Mouse (Mus musculus): Measurements from ENCODE around the gene Fbxw13. TPM values are rescaled to one million over a fixed set of nuclear protein-coding genes. Genes with fewer than 3 reads are reported as not detected.
"Not testable (repeated sequence)": the region's sequence is repeated elsewhere in the genome, so short reads cannot be mapped to it uniquely, and the experiment has no call there.

The Fbxw13 gene
- 0.17 TPM in 1 of 2 replicates, not detected in the other for polyA plus RNA-seq (2015; fragmentation: Nextera tagmentation; extraction: Ambion mirVana)

GRCm38 (mm10) chr9:109195875-109196274, at the start of gene Fbxw13:
Gene Fbxw13, minus strand, starts transcription at chr9:109195975.
- H3K9me3 ChIP-seq (replicated peaks; ENCODE audit: control insufficient read depth, low read length); ATAC-seq (ENCODE audit: insufficient read depth, low FRiP score); H3K4me3 ChIP-seq (replicated peaks; ENCODE audit: low read length); H3K4me2 ChIP-seq (ENCODE audit: low read depth, low read length); H3K9ac ChIP-seq (ENCODE audit: low read length); H3K27ac ChIP-seq (ENCODE audit: low read length); H3K36me3 ChIP-seq (ENCODE audit: control insufficient read depth, insufficient read depth, low read length); H3K4me1 ChIP-seq (ENCODE audit: control insufficient read depth, insufficient read depth, low read length); H3K27me3 ChIP-seq (ENCODE audit: control insufficient read depth, insufficient read depth, low read length): not testable (repeated sequence)
- 75% methylated on average over 3 of the region's 3 CpGs for WGBS

- H3K4me2 ChIP-seq (ENCODE audit: low read depth, low read length), result no peak within 1 kb of the TSS
- ATAC-seq (ENCODE audit: insufficient read depth, low FRiP score), result no peak
- H3K4me1 ChIP-seq (ENCODE audit: control insufficient read depth, insufficient read depth, low read length), result no peaks in the 10 kb centered on the region
- H3K27ac ChIP-seq (ENCODE audit: low read length), result no peak within 1 kb of the TSS
- H3K9me3 ChIP-seq (replicated peaks; ENCODE audit: control insufficient read depth, low read length), result no peaks in the 10 kb centered on the region
- no peaks in the 10 kb centered on the region for H3K36me3 ChIP-seq (ENCODE audit: control insufficient read depth, insufficient read depth, low read length)
- no peak within 1 kb of the TSS for H3K9ac ChIP-seq (ENCODE audit: low read length)
- no peak within 1 kb of the TSS for H3K4me3 ChIP-seq (replicated peaks; ENCODE audit: low read length)
- H3K27me3 ChIP-seq (ENCODE audit: control insufficient read depth, insufficient read depth, low read length), result no peaks in the 10 kb centered on the region
- 74% methylated on average over 1 of the region's 1 CpGs for WGBS
These were observed 38.9 kb upstream of the Fbxw13 start, which contains the start of gene Fbxw20 for GRCm38 (mm10) chr9:109234654-109235053. Gene Fbxw20, minus strand, starts transcription at chr9:109234754.

GRCm38 (mm10) chr9:109218449-109218848, 22.7 kb upstream of the Fbxw13 start:
- no peak for ATAC-seq (ENCODE audit: insufficient read depth, low FRiP score)
- 69% methylated on average over 6 of the region's 6 CpGs for WGBS

GRCm38 (mm10) chr9:109201347-109201746, 5.6 kb upstream of the Fbxw13 start:
- H3K4me1 ChIP-seq (ENCODE audit: control insufficient read depth, insufficient read depth, low read length); H3K27ac ChIP-seq (ENCODE audit: low read length); H3K36me3 ChIP-seq (ENCODE audit: control insufficient read depth, insufficient read depth, low read length); H3K4me3 ChIP-seq (replicated peaks; ENCODE audit: low read length); ATAC-seq (ENCODE audit: insufficient read depth, low FRiP score); H3K27me3 ChIP-seq (ENCODE audit: control insufficient read depth, insufficient read depth, low read length); H3K4me2 ChIP-seq (ENCODE audit: low read depth, low read length); H3K9ac ChIP-seq (ENCODE audit: low read length); H3K9me3 ChIP-seq (replicated peaks; ENCODE audit: control insufficient read depth, low read length): not testable (repeated sequence)
- WGBS, result 45% methylated on average over 1 of the region's 1 CpGs

More at GRCm38 (mm10) chr9:109218449-109218848, 22.7 kb upstream of the Fbxw13 start:
- Histone ChIP-seq H3K4me1 (ENCODE audit: control insufficient read depth, insufficient read depth, low read length) (no peaks in the 10 kb centered on the region), H3K9ac (ENCODE audit: low read length) (no peak overlapping the region), H3K4me3 (replicated peaks; ENCODE audit: low read length) (no peak overlapping the region), H3K9me3 (replicated peaks; ENCODE audit: control insufficient read depth, low read length) (no peaks in the 10 kb centered on the region), H3K36me3 (ENCODE audit: control insufficient read depth, insufficient read depth, low read length) (no peaks in the 10 kb centered on the region), H3K27me3 (ENCODE audit: control insufficient read depth, insufficient read depth, low read length) (no peaks in the 10 kb centered on the region), H3K27ac (ENCODE audit: low read length) (no peak overlapping the region), H3K4me2 (ENCODE audit: low read depth, low read length) (no peak overlapping the region)

DNA sequence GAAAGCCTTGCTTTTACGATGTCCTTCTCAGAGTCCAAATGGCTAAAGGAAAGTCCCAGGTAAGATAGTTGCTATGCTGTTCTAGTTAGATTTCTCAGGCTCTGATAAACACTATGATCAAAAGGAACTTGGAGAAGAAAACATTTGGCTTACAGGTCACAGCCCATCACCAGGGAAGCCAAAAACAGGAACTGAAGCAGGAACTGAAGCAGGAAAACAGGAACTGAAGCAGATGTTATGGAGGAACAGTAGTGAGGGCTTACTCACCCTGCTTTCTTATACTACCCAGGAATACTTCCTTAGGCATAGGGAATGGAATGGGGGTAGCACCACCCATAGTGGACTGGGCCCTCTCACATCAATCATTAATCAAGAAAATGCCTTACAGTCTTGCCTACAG, 4.6 kb upstream of the Fbxw13 start:
- WGBS, result 89% methylated on average over 1 of the region's 1 CpGs
- no peak overlapping the region for H3K9ac ChIP-seq (ENCODE audit: low read length)
- ATAC-seq (ENCODE audit: insufficient read depth, low FRiP score), result no peak

DNA sequence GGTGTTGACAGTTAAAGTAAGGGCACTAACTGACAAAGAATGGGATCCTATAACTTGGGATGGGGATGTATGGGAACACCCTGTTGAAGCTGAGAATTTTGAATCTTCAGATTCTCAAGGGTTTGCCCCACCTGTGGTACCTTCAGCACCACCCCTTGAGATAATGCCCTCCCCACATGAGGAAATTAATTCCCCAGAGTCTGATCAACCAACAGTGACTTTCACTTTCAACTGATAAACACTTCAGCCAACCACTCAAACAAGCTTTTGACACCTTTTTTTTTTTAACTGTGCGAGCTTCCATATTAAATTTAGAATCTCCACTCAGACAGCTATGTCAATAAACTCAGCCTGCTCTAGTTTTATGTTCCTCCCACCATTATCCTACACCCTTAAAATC, 3.6 kb upstream of the Fbxw13 start:
- Histone ChIP-seq H3K27ac (ENCODE audit: low read length) (no peak overlapping the region), H3K4me3 (replicated peaks; ENCODE audit: low read length) (no peak overlapping the region), H3K27me3 (ENCODE audit: control insufficient read depth, insufficient read depth, low read length) (no peaks in the 10 kb centered on the region), H3K9ac (ENCODE audit: low read length) (no peak overlapping the region), H3K4me1 (ENCODE audit: control insufficient read depth, insufficient read depth, low read length) (no peaks in the 10 kb centered on the region), H3K9me3 (replicated peaks; ENCODE audit: control insufficient read depth, low read length) (no peaks in the 10 kb centered on the region), H3K36me3 (ENCODE audit: control insufficient read depth, insufficient read depth, low read length) (no peaks in the 10 kb centered on the region), H3K4me2 (ENCODE audit: low read depth, low read length) (no peak overlapping the region)
- 47% methylated on average over 1 of the region's 1 CpGs for WGBS
- no peak for ATAC-seq (ENCODE audit: insufficient read depth, low FRiP score)

More for the DNA sequence above, 4.6 kb upstream of the Fbxw13 start:
- H3K4me2 ChIP-seq (ENCODE audit: low read depth, low read length), result no peak overlapping the region
- H3K27me3 ChIP-seq (ENCODE audit: control insufficient read depth, insufficient read depth, low read length), result no peaks in the 10 kb centered on the region
- H3K4me1 ChIP-seq (ENCODE audit: control insufficient read depth, insufficient read depth, low read length), result no peaks in the 10 kb centered on the region
- no peaks in the 10 kb centered on the region for H3K36me3 ChIP-seq (ENCODE audit: control insufficient read depth, insufficient read depth, low read length)
- H3K9me3 ChIP-seq (replicated peaks; ENCODE audit: control insufficient read depth, low read length), result no peaks in the 10 kb centered on the region
- no peak overlapping the region for H3K4me3 ChIP-seq (replicated peaks; ENCODE audit: low read length)
- H3K27ac ChIP-seq (ENCODE audit: low read length), result no peak overlapping the region

DNA sequence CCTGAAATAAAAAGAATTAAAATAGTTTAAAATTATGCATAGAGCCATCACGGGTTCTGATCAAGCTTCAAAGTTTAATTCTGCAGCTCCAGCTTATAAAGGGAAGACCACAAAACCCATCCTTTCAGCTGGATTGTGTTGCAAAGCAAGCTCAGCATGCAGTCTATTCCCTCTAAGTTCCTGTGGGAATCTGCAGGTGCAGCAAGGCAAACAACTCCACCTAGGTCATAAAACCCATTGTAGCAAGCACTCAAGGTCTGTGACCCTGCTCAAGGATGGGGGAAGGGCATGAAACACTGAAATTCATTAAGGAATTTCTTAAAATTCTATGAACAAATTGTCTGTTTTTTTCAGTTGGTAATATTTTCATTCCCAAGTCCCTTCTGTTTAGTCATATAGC, 18.6 kb downstream of the Fbxw13 start:
- H3K4me1 ChIP-seq (ENCODE audit: control insufficient read depth, insufficient read depth, low read length), result no peaks in the 10 kb centered on the region
- no peak overlapping the region for H3K27ac ChIP-seq (ENCODE audit: low read length)
- no peak overlapping the region for H3K4me3 ChIP-seq (replicated peaks; ENCODE audit: low read length)
- no peaks in the 10 kb centered on the region for H3K27me3 ChIP-seq (ENCODE audit: control insufficient read depth, insufficient read depth, low read length)
- no peak overlapping the region for H3K9ac ChIP-seq (ENCODE audit: low read length)
- H3K4me2 ChIP-seq (ENCODE audit: low read depth, low read length), result no peak overlapping the region
- ATAC-seq (ENCODE audit: insufficient read depth, low FRiP score), result no peak
- H3K9me3 ChIP-seq (replicated peaks; ENCODE audit: control insufficient read depth, low read length), result no peaks in the 10 kb centered on the region
- WGBS, result 77% methylated on average over 1 of the region's 1 CpGs
- H3K36me3 ChIP-seq (ENCODE audit: control insufficient read depth, insufficient read depth, low read length), result no peaks in the 10 kb centered on the region

DNA sequence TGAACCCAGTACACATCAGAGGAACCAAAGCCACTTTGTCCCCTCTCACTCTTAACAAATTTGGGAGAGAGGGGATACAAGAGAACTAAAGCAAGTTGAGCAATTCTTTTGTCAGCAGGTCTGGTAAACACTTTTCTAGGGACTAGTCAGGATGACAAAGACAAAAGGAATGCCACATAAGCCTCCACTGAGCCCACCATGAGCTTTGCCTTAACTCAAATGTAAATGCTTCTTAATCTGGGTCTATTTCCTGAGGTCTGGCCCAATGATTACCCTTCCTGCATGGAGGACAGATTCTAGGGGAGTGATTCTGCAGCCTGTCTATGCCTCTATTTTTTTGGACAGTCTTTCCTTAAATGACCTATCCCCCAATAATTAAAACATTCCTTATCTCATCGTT, 19.5 kb downstream of the Fbxw13 start:
- Histone ChIP-seq H3K4me2 (ENCODE audit: low read depth, low read length) (no peak overlapping the region), H3K4me1 (ENCODE audit: control insufficient read depth, insufficient read depth, low read length) (no peaks in the 10 kb centered on the region), H3K36me3 (ENCODE audit: control insufficient read depth, insufficient read depth, low read length) (no peaks in the 10 kb centered on the region), H3K27me3 (ENCODE audit: control insufficient read depth, insufficient read depth, low read length) (no peaks in the 10 kb centered on the region), H3K4me3 (replicated peaks; ENCODE audit: low read length) (no peak overlapping the region), H3K9ac (ENCODE audit: low read length) (no peak overlapping the region), H3K27ac (ENCODE audit: low read length) (no peak overlapping the region), H3K9me3 (replicated peaks; ENCODE audit: control insufficient read depth, low read length) (no peaks in the 10 kb centered on the region)
- WGBS, result 76% methylated on average over 1 of the region's 1 CpGs
- ATAC-seq (ENCODE audit: insufficient read depth, low FRiP score), result no peak

GRCm38 (mm10) chr9:109167316-109167715, 28.5 kb downstream of the Fbxw13 start:
- Histone ChIP-seq H3K4me1 (ENCODE audit: control insufficient read depth, insufficient read depth, low read length) (no peaks in the 10 kb centered on the region), H3K27me3 (ENCODE audit: control insufficient read depth, insufficient read depth, low read length) (no peaks in the 10 kb centered on the region), H3K36me3 (ENCODE audit: control insufficient read depth, insufficient read depth, low read length) (no peaks in the 10 kb centered on the region), H3K9me3 (replicated peaks; ENCODE audit: control insufficient read depth, low read length) (0 out of 2 replicates have a peak, but pooled peaks cover 4% of the 10 kb centered on the region), H3K9ac (ENCODE audit: low read length) (no peak overlapping the region), H3K27ac (ENCODE audit: low read length) (no peak overlapping the region), H3K4me3 (replicated peaks; ENCODE audit: low read length) (no peak overlapping the region), H3K4me2 (ENCODE audit: low read depth, low read length) (no peak overlapping the region)
- ATAC-seq (ENCODE audit: insufficient read depth, low FRiP score), result no peak

DNA sequence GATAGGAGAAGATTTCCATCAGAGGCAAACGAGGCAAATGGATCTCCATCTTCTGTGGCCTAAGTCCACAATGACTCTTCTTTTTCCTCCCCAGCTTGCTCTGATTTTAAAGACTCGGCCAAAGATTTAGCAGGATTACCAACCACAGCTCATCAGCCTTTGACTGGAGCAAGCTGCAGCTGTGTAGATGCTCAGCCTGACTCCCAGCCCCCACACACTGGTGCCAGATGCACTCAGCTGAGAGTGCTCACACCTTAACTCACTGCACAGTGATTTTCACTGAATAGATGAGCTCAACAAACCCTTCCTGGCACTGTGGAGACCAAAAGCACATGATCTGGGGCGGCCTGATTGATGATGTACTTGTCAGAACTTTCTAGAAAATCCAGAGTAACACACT, 33.8 kb downstream of the Fbxw13 start, which contains the start of gene Fbxw21:
Fbxw21 (minus strand) TSS at position 101 of the 400 bp plus-strand sequence.
- ATAC-seq (ENCODE audit: insufficient read depth, low FRiP score), result no peak
- WGBS, result 67% methylated on average over 3 of the region's 3 CpGs

More for the DNA sequence above, 33.8 kb downstream of the Fbxw13 start, which contains the start of gene Fbxw21:
- H3K27ac ChIP-seq (ENCODE audit: low read length), result no peak within 1 kb of the TSS
- no peaks in the 10 kb centered on the region for H3K36me3 ChIP-seq (ENCODE audit: control insufficient read depth, insufficient read depth, low read length)
- no peak within 1 kb of the TSS for H3K4me2 ChIP-seq (ENCODE audit: low read depth, low read length)
- no peaks in the 10 kb centered on the region for H3K27me3 ChIP-seq (ENCODE audit: control insufficient read depth, insufficient read depth, low read length)
- H3K4me3 ChIP-seq (replicated peaks; ENCODE audit: low read length), result no peak within 1 kb of the TSS
- H3K9me3 ChIP-seq (replicated peaks; ENCODE audit: control insufficient read depth, low read length), result no peaks in the 10 kb centered on the region
- H3K9ac ChIP-seq (ENCODE audit: low read length), result no peak within 1 kb of the TSS
- no peaks in the 10 kb centered on the region for H3K4me1 ChIP-seq (ENCODE audit: control insufficient read depth, insufficient read depth, low read length)
